ENCODE assay signal across 21 mouse cellular contexts in the genomic region with DNA sequence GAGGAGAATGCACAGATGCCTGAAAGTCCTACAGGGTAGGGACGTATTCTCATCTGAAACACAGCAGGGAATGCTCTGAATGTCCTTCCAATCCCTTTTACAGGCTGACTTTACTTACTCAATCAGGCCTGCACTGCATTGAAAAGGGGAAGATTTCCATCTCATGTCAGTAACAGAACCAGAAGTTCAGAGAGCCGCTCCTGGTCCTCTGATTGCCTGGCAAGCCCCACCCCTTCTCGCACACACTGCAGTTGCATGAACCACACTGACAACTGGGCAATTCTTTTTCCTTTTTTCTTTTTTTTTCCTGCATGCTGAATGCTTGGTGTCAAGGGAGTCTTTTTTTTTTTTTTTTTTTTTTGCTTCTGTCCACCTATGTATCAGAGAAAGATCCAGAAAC. TPM values are rescaled to one million over a fixed set of nuclear protein-coding genes. Genes with fewer than 3 reads are reported as not detected.
A peak's percentile ranks its signal among the peaks of the same experiment; 100 is the strongest.
DNase-seq lines count a peak whose midpoint lies in the region; ATAC-seq lines count a peak whose summit lies in the region.
"Had no signal": no experiment of that assay in that cellular context is flagged by ENCODE, and none has a peak within 500 bp of the region (broad histone marks: within the 10 kb centered on the region; RNA-seq: fewer than 3 reads in every experiment).

No protein-coding gene starts in this region.

- H3K4me3 ChIP-seq in forebrain, embryonic 10.5 days = no peak overlapping the region
- no peak overlapping the region for H3K4me3 ChIP-seq in forebrain, embryonic 16.5 days (replicated peaks; ENCODE audit: low read length)
- H3K4me3 ChIP-seq in heart, embryonic 11.5 days (ENCODE audit: low read depth, low read length) = no peak overlapping the region
- H3K4me3 ChIP-seq in kidney, embryonic 14.5 days (ENCODE audit: low read length) = no peak overlapping the region
- H3K4me3 ChIP-seq: embryonic facial prominence, embryonic 12.5 days; limb, embryonic 13.5 days; liver, embryonic 12.5 days had no signal

- H3K9ac ChIP-seq in forebrain, embryonic 16.5 days (replicated peaks; ENCODE audit: low read depth, low read length) = no peak overlapping the region
- no peak overlapping the region for H3K9ac ChIP-seq in heart, embryonic 11.5 days (ENCODE audit: low read depth, low read length)
- H3K9ac ChIP-seq in kidney, embryonic 14.5 days (ENCODE audit: low read depth, low read length) = no peak overlapping the region
- H3K9ac ChIP-seq: embryonic facial prominence, embryonic 12.5 days; limb, embryonic 13.5 days; liver, embryonic 12.5 days had no signal

- H3K27me3 ChIP-seq in forebrain, embryonic 10.5 days (ENCODE audit: poor library complexity, severe bottlenecking) = no peaks in the 10 kb centered on the region
- no peaks in the 10 kb centered on the region for H3K27me3 ChIP-seq in forebrain, embryonic 16.5 days (replicated peaks; ENCODE audit: control insufficient read depth, insufficient read depth, low read length)
- no peaks in the 10 kb centered on the region for H3K27me3 ChIP-seq in heart, embryonic 11.5 days (ENCODE audit: control insufficient read depth, insufficient read depth, low read length)
- no peaks in the 10 kb centered on the region for H3K27me3 ChIP-seq in kidney, embryonic 14.5 days (ENCODE audit: control insufficient read depth, insufficient read depth, low read length)
- H3K27me3 ChIP-seq: embryonic facial prominence, embryonic 12.5 days; limb, embryonic 13.5 days; liver, embryonic 12.5 days had no signal

- H3K9me3 ChIP-seq in forebrain, embryonic 10.5 days = no peaks in the 10 kb centered on the region
- H3K9me3 ChIP-seq in forebrain, embryonic 16.5 days (ENCODE audit: control insufficient read depth, low read length) = no peaks in the 10 kb centered on the region
- no peaks in the 10 kb centered on the region for H3K9me3 ChIP-seq in heart, embryonic 11.5 days (replicated peaks; ENCODE audit: control insufficient read depth, low read length)
- H3K9me3 ChIP-seq in kidney, embryonic 14.5 days (ENCODE audit: control insufficient read depth, low read length) = no peaks in the 10 kb centered on the region
- H3K9me3 ChIP-seq: embryonic facial prominence, embryonic 12.5 days; limb, embryonic 13.5 days; liver, embryonic 12.5 days had no signal

- H3K27ac ChIP-seq in forebrain, embryonic 10.5 days = peak overlapping the region; percentile 69
- H3K27ac ChIP-seq in forebrain, embryonic 16.5 days (ENCODE audit: low read length) = no peak overlapping the region
- peak overlapping the region; percentile 79 for H3K27ac ChIP-seq in heart, embryonic 11.5 days (ENCODE audit: low read depth, low read length)
- no peak overlapping the region for H3K27ac ChIP-seq in kidney, embryonic 14.5 days (ENCODE audit: low read depth, low read length)
- H3K27ac ChIP-seq: embryonic facial prominence, embryonic 12.5 days; hindbrain, postnatal 0 days; limb, embryonic 13.5 days; liver, embryonic 12.5 days had no signal

- no peak for DNase-seq in forebrain, embryonic 10.5 days (ENCODE audit: extremely low spot score, low spot score)
- DNase-seq in heart, adult 8-10 months (ENCODE audit: low spot score) = no peak
- no peak for DNase-seq in kidney, adult 11 months
- peak; percentile 18 for DNase-seq in R1 (ENCODE audit: low read depth, low spot score)
- DNase-seq in layer of hippocampus, postnatal 10 days (ENCODE audit: low spot score in 2 of 2) = no peak
- DNase-seq: adrenal gland, postnatal 10 days; cerebellum, adult 2 months; cerebellum, postnatal 25 days; kidney, postnatal 4 days; lung, adult 2 months; lung, postnatal 14 days; thymus, adult 18-20 months; thymus, postnatal 36 days had no signal

- ATAC-seq in forebrain, embryonic 16.5 days = no peak
- no peak for ATAC-seq in heart, embryonic 11.5 days (replicated peaks; ENCODE audit: insufficient number of reproducible peaks, low FRiP score, low TSS enrichment)
- 0 out of 2 replicates have a peak, but pooled peaks have one; percentile 9 for ATAC-seq in kidney, embryonic 14.5 days (ENCODE audit: low FRiP score, low TSS enrichment)
- ATAC-seq: hindbrain, postnatal 0 days; intestine, postnatal 0 days; liver, embryonic 12.5 days had no signal

- no peak overlapping the region for H3K4me2 ChIP-seq in forebrain, embryonic 16.5 days (ENCODE audit: low read length)
- no peak overlapping the region for H3K4me2 ChIP-seq in heart, embryonic 11.5 days
- no peak overlapping the region for H3K4me2 ChIP-seq in kidney, embryonic 14.5 days (replicated peaks; ENCODE audit: low read depth, low read length)
- H3K4me2 ChIP-seq: embryonic facial prominence, embryonic 12.5 days; limb, embryonic 13.5 days; liver, embryonic 12.5 days had no signal

- H3K4me1 ChIP-seq in forebrain, embryonic 10.5 days = peaks cover 60% of the 10 kb centered on the region
- H3K4me1 ChIP-seq in forebrain, embryonic 16.5 days (replicated peaks; ENCODE audit: control insufficient read depth, insufficient read depth, low read length) = peaks cover 21% of the 10 kb centered on the region
- H3K4me1 ChIP-seq in heart, embryonic 11.5 days (ENCODE audit: control insufficient read depth, insufficient read depth, low read length) = peaks cover 33% of the 10 kb centered on the region
- peaks cover 14% of the 10 kb centered on the region; the same call in 1 of the 2 replicates for H3K4me1 ChIP-seq in kidney, embryonic 14.5 days (ENCODE audit: control insufficient read depth, insufficient read depth, low read length)
- H3K4me1 ChIP-seq: embryonic facial prominence, embryonic 12.5 days; liver, embryonic 12.5 days had no signal

- H3K36me3 ChIP-seq in forebrain, embryonic 10.5 days (replicated peaks) = no peaks in the 10 kb centered on the region
- H3K36me3 ChIP-seq in forebrain, embryonic 16.5 days (ENCODE audit: control insufficient read depth, insufficient read depth) = no peaks in the 10 kb centered on the region
- no peaks in the 10 kb centered on the region for H3K36me3 ChIP-seq in heart, embryonic 11.5 days (ENCODE audit: control insufficient read depth, insufficient read depth, low read length)
- H3K36me3 ChIP-seq in kidney, embryonic 14.5 days (ENCODE audit: control insufficient read depth, insufficient read depth, low read length) = no peaks in the 10 kb centered on the region
- H3K36me3 ChIP-seq: embryonic facial prominence, embryonic 12.5 days; limb, embryonic 13.5 days; liver, embryonic 12.5 days had no signal

- 59% methylated on average over 3 of the region's 3 CpGs for WGBS in forebrain, embryonic 10.5 days
- WGBS in forebrain, embryonic 16.5 days = 46% methylated on average over 3 of the region's 3 CpGs
- 61% methylated on average over 3 of the region's 3 CpGs for WGBS in heart, embryonic 11.5 days (ENCODE audit: insufficient replicate concordance)
- 75% methylated on average over 3 of the region's 3 CpGs for WGBS in kidney, embryonic 14.5 days

RNA-seq across cellular contexts. Expression of a gene that starts 11.9 kb away (rescaled TPM):
- 13.1 and 13.8 TPM in 2 replicates for polyA plus RNA-seq in forebrain, embryonic 10.5 days (2016; fragmentation: Nextera tagmentation; extraction: Ambion mirVana)
- 45.1 and 53.9 TPM in 2 replicates for polyA plus RNA-seq in forebrain, embryonic 16.5 days (2015; fragmentation: Nextera tagmentation; extraction: Ambion mirVana)
- 258 and 317 TPM in 2 replicates for polyA plus RNA-seq in heart, embryonic 11.5 days (2014; fragmentation: Nextera tagmentation; extraction: Ambion mirVana)
- 100 to 1,000 TPM; 632 to 807 (median 708) TPM for total RNA-seq in heart, adult 8-10 months (2022)
- 28.2 and 31.9 TPM in 2 replicates for polyA plus RNA-seq in kidney, embryonic 14.5 days (2014; fragmentation: Nextera tagmentation; extraction: Ambion mirVana)
- total RNA-seq in layer of hippocampus, postnatal 10 days (2021) = 100 to 1,000 TPM; 158 to 166 TPM

Comparison
In these comparisons a context has a peak if more than half of its experiments do, and no peak if none do; other contexts are left out.
1. H3K27ac ChIP-seq: peak in forebrain, embryonic 10.5 days (single experiment) and heart, embryonic 11.5 days (single experiment); none in forebrain, embryonic 16.5 days (single experiment) and kidney, embryonic 14.5 days (single experiment).